Mouse (Mus musculus): ENCODE data around the gene Dop1b. TPM values are rescaled to one million over a fixed set of nuclear protein-coding genes. Genes with fewer than 3 reads are reported as not detected.

The Dop1b gene
- polyA plus RNA-seq, 1 experiment from 2014 or later = 30.1 TPM

- no peak overlapping the region for H3K4me2 ChIP-seq (replicated peaks; ENCODE audit: low read depth, low read length)
- H3K27me3 ChIP-seq (ENCODE audit: insufficient read depth, low read length) = no peaks in the 10 kb centered on the region
- 85% methylated on average over 6 of the region's 6 CpGs for WGBS
- peaks cover 11% of the 10 kb centered on the region for H3K4me1 ChIP-seq (ENCODE audit: insufficient read depth, low read length)
- H3K9ac ChIP-seq (replicated peaks; ENCODE audit: low read length) = no peak overlapping the region
- peaks cover 25% of the 10 kb centered on the region for H3K9me3 ChIP-seq (ENCODE audit: low read length)
- H3K4me3 ChIP-seq (ENCODE audit: low read length) = no peak overlapping the region
- ATAC-seq (ENCODE audit: low FRiP score, low TSS enrichment) = no peak
- H3K36me3 ChIP-seq (ENCODE audit: insufficient read depth, low read length) = no peaks in the 10 kb centered on the region
- no peak overlapping the region for H3K27ac ChIP-seq (ENCODE audit: low read length)
Observed at GRCm38 (mm10) chr16:93826909-93827308, 115.2 kb downstream of the Dop1b start.

- Histone ChIP-seq H3K4me1 (ENCODE audit: insufficient read depth, low read length) (peaks cover 21% of the 10 kb centered on the region), H3K27ac (ENCODE audit: low read length) (no peak overlapping the region)
- 86% methylated on average over 15 of the region's 15 CpGs for WGBS
Observed at GRCm38 (mm10) chr16:93829526-93829925, 117.8 kb downstream of the Dop1b start.

DNA sequence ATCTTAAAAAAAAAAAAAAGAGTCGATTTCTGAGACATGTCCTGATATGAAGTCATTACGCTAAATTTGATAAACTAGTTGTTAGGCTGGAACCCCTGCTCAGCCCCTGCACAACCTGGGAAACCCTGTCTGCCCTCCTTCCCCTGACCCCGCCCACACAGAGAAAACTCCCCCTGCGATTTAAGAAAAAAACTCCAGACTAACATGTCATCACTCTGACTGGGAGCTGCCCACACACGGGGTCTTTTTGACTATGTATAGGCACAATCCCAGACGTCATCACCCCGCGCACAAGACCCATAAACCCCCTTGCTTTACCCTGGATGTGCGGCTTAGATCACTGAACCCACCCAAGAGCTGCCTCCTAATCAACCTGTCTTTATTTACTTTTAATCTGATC, 118.4 kb downstream of the Dop1b start:
- ATAC-seq (ENCODE audit: low FRiP score, low TSS enrichment) = no peak
- H3K36me3 ChIP-seq (ENCODE audit: insufficient read depth, low read length) = no peaks in the 10 kb centered on the region
- peaks cover 21% of the 10 kb centered on the region for H3K4me1 ChIP-seq (ENCODE audit: insufficient read depth, low read length)
- H3K4me2 ChIP-seq (replicated peaks; ENCODE audit: low read depth, low read length) = no peak overlapping the region
- H3K4me3 ChIP-seq (ENCODE audit: low read length) = no peak overlapping the region
- 42% methylated on average over 9 of the region's 9 CpGs for WGBS
- H3K9ac ChIP-seq (replicated peaks; ENCODE audit: low read length) = no peak overlapping the region
- no peaks in the 10 kb centered on the region for H3K27me3 ChIP-seq (ENCODE audit: insufficient read depth, low read length)
- peak overlapping the region; percentile 58 for H3K27ac ChIP-seq (ENCODE audit: low read length)
- peaks cover 5% of the 10 kb centered on the region; the same call in 1 of the 2 replicates for H3K9me3 ChIP-seq (ENCODE audit: low read length)

More at GRCm38 (mm10) chr16:93829526-93829925, 117.8 kb downstream of the Dop1b start:
- Histone ChIP-seq H3K4me3 (ENCODE audit: low read length) (no peak overlapping the region), H3K9me3 (ENCODE audit: low read length) (peaks cover 7% of the 10 kb centered on the region), H3K9ac (replicated peaks; ENCODE audit: low read length) (no peak overlapping the region), H3K27me3 (ENCODE audit: insufficient read depth, low read length) (no peaks in the 10 kb centered on the region), H3K4me2 (replicated peaks; ENCODE audit: low read depth, low read length) (no peak overlapping the region), H3K36me3 (ENCODE audit: insufficient read depth, low read length) (no peaks in the 10 kb centered on the region)
- ATAC-seq (ENCODE audit: low FRiP score, low TSS enrichment) = no peak

GRCm38 (mm10) chr16:93830916-93831315, 119.2 kb downstream of the Dop1b start:
- Histone ChIP-seq H3K27me3 (ENCODE audit: insufficient read depth, low read length) (no peaks in the 10 kb centered on the region), H3K4me1 (ENCODE audit: insufficient read depth, low read length) (peaks cover 21% of the 10 kb centered on the region), H3K9ac (replicated peaks; ENCODE audit: low read length) (no peak overlapping the region), H3K27ac (ENCODE audit: low read length) (peak overlapping the region; percentile 58), H3K36me3 (ENCODE audit: insufficient read depth, low read length) (no peaks in the 10 kb centered on the region), H3K9me3 (ENCODE audit: low read length) (peaks cover 5% of the 10 kb centered on the region; the same call in 1 of the 2 replicates), H3K4me3 (ENCODE audit: low read length) (no peak overlapping the region), H3K4me2 (replicated peaks; ENCODE audit: low read depth, low read length) (no peak overlapping the region)
- 7% methylated on average over 5 of the region's 5 CpGs for WGBS
- ATAC-seq (ENCODE audit: low FRiP score, low TSS enrichment) = peak; percentile 40; the same call in 1 of the 2 replicates

DNA sequence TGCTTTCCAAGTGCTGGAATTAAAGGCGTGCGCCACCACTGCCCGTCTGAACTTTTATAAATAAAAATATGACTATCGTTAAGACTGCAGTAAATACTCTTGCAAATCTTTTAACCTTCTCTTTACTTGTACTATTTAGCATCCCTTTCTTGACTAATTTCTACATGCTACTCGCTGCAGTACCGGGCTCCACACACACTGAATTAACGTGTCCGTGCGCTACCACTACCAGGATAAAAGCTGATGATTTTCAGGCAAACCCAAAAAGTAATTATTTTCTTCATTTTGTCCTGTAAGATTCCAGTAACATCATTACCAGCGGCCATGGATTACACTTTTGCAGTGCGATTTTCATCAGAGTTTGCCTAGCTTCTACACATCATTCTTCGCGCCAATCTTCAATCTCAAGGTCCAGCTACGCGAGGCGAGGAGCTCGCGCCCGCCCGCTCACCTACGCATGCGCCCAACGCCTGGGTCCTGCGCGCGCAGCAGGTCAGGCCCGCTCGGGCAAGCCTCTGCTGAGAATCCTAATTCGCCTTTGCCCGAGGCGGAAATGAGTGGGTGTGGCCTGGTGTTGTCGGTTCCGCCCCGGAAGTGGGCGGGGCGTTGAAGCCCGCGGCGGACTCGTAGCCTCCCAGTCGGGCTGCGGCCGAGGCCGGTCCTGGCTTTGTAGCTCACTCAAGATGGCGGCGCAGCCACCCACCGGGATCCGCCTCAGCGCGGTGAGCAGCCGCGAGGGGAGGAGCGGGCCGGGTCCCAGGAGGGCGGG, 120.1 kb downstream of the Dop1b start, which contains the start of gene Morc3:
TSS of gene Morc3 (plus strand) at position 495 of the 769 bp plus-strand sequence.
- 12% methylated on average over 52 of the region's 55 CpGs for WGBS
- Histone ChIP-seq H3K9ac (replicated peaks; ENCODE audit: low read length) (peak within 1 kb of the TSS; percentile 87), H3K4me2 (replicated peaks; ENCODE audit: low read depth, low read length) (peak within 1 kb of the TSS; percentile 79), H3K36me3 (ENCODE audit: insufficient read depth, low read length) (no peaks in the 10 kb centered on the region), H3K4me1 (ENCODE audit: insufficient read depth, low read length) (peaks cover 21% of the 10 kb centered on the region), H3K9me3 (ENCODE audit: low read length) (peaks cover 5% of the 10 kb centered on the region; the same call in 1 of the 2 replicates), H3K27me3 (ENCODE audit: insufficient read depth, low read length) (no peaks in the 10 kb centered on the region), H3K27ac (ENCODE audit: low read length) (peak within 1 kb of the TSS; percentile 94), H3K4me3 (ENCODE audit: low read length) (peak within 1 kb of the TSS; percentile 93)
- ATAC-seq (ENCODE audit: low FRiP score, low TSS enrichment) = peak; percentile 95

DNA sequence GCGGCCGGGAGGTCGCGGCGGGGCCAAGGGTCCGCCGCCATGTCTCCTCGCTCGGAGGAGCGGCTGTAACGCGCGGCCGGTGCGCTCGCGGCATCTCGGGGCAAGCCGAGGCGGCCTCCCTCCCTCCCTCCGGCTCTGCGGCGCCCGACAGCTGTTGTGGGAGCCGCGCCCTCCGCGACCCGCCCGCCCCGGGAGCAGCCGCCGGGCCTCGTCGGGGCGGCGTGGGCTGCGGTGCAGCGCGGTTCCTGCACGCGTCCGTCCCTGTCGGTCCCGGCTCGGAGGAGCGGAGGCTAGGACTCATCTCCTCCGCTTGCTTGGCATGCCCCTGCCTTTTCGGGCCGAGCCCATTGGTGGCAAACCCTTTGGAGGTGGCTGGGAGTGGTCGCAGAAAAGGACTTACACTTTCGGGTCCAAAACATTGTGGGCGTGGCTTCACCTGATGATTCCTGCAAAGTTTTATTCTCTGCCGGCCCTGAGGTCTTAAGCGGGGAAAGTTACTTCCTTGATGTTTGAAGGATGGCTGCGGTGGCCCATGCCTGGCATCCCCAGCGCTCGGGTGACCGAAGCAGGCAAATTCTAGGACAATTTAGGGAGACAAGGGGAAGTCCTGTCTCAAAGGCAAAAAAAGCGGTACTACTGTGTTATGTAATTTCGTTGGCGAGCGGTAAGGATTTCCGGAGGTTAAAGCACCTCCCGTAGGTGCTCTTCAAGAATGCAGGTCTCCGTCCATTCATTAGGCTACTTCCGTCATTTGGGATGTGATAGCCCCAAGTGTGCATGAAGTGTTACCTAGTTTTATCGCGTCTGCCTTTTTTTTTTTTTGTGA, 121.0 kb downstream of the Dop1b start:
- WGBS = under 1% methylated on average over 58 of the region's 69 CpGs
- peaks cover 5% of the 10 kb centered on the region; the same call in 1 of the 2 replicates for H3K9me3 ChIP-seq (ENCODE audit: low read length)
- ATAC-seq (ENCODE audit: low FRiP score, low TSS enrichment) = peak; percentile 66
- H3K27me3 ChIP-seq (ENCODE audit: insufficient read depth, low read length) = no peaks in the 10 kb centered on the region
- H3K4me3 ChIP-seq (ENCODE audit: low read length) = peak overlapping the region; percentile 93
- H3K9ac ChIP-seq (replicated peaks; ENCODE audit: low read length) = peak overlapping the region; percentile 87
- H3K4me1 ChIP-seq (ENCODE audit: insufficient read depth, low read length) = peaks cover 21% of the 10 kb centered on the region
- peak overlapping the region; percentile 79 for H3K4me2 ChIP-seq (replicated peaks; ENCODE audit: low read depth, low read length)
- peak overlapping the region; percentile 94 for H3K27ac ChIP-seq (ENCODE audit: low read length)
- no peaks in the 10 kb centered on the region for H3K36me3 ChIP-seq (ENCODE audit: insufficient read depth, low read length)

DNA sequence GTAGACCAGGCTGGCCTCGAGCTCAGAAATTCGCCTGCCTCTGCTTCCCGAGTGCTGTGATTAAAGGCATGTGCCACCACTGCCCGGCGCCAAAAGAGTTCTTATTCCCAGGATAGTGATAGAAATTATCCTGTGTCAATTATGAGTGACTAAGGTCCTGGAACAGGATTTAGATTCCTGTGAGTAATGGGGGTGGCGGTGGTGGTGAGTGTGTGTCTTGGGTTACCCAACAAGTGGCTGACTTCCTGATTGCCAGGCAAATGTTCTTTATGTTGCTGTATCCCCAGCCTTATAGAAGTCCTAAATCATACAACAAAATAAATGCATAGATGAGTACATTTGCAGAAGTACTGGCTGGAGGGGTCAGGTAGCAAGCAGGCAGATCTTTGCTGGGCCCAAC, 121.8 kb downstream of the Dop1b start:
- WGBS = 88% methylated on average over 6 of the region's 6 CpGs
- Histone ChIP-seq H3K36me3 (ENCODE audit: insufficient read depth, low read length) (no peaks in the 10 kb centered on the region), H3K4me2 (replicated peaks; ENCODE audit: low read depth, low read length) (peak overlapping the region; percentile 79), H3K27me3 (ENCODE audit: insufficient read depth, low read length) (no peaks in the 10 kb centered on the region), H3K4me3 (ENCODE audit: low read length) (peak overlapping the region; percentile 93), H3K9ac (replicated peaks; ENCODE audit: low read length) (no peak overlapping the region), H3K9me3 (ENCODE audit: low read length) (no peaks in the 10 kb centered on the region), H3K27ac (ENCODE audit: low read length) (no peak overlapping the region), H3K4me1 (ENCODE audit: insufficient read depth, low read length) (peaks cover 21% of the 10 kb centered on the region)
- ATAC-seq (ENCODE audit: low FRiP score, low TSS enrichment) = no peak

- Histone ChIP-seq H3K27ac (ENCODE audit: low read length) (no peak overlapping the region), H3K4me3 (ENCODE audit: low read length) (no peak overlapping the region), H3K27me3 (ENCODE audit: insufficient read depth, low read length) (no peaks in the 10 kb centered on the region), H3K4me1 (ENCODE audit: insufficient read depth, low read length) (peaks cover 21% of the 10 kb centered on the region), H3K36me3 (ENCODE audit: insufficient read depth, low read length) (no peaks in the 10 kb centered on the region), H3K4me2 (replicated peaks; ENCODE audit: low read depth, low read length) (no peak overlapping the region), H3K9ac (replicated peaks; ENCODE audit: low read length) (no peak overlapping the region), H3K9me3 (ENCODE audit: low read length) (no peaks in the 10 kb centered on the region)
- no peak for ATAC-seq (ENCODE audit: low FRiP score, low TSS enrichment)
- 90% methylated on average over 2 of the region's 2 CpGs for WGBS
Observed at GRCm38 (mm10) chr16:93834076-93834475, 122.4 kb downstream of the Dop1b start.

DNA sequence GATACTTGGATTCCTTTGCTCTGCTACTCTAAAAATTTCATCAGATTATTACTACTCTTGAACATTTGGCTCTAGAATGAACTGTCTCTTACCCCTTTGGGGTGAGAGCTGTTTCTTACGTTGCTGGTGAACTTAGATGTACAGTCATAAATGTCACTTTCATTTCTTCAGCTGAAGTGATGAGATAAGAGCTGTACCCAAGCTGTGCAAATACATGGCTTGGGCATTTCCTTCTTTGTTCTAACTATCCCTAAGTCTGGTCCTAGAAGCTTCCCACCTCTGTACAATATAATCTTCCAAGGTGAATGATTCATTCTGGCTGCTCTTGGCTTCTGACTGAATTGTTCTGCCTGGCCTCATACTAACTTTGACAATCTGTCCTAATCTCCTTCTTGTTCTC, 127.3 kb downstream of the Dop1b start:
- H3K4me1 ChIP-seq (ENCODE audit: insufficient read depth, low read length) = no peaks in the 10 kb centered on the region
- no peaks in the 10 kb centered on the region for H3K9me3 ChIP-seq (ENCODE audit: low read length)
- no peaks in the 10 kb centered on the region for H3K27me3 ChIP-seq (ENCODE audit: insufficient read depth, low read length)
- H3K9ac ChIP-seq (replicated peaks; ENCODE audit: low read length) = no peak overlapping the region
- no peak overlapping the region for H3K4me2 ChIP-seq (replicated peaks; ENCODE audit: low read depth, low read length)
- WGBS = 91% methylated on average over 1 of the region's 1 CpGs
- no peak overlapping the region for H3K4me3 ChIP-seq (ENCODE audit: low read length)
- no peak overlapping the region for H3K27ac ChIP-seq (ENCODE audit: low read length)
- ATAC-seq (ENCODE audit: low FRiP score, low TSS enrichment) = no peak
- no peaks in the 10 kb centered on the region for H3K36me3 ChIP-seq (ENCODE audit: insufficient read depth, low read length)
